Mouse (Mus musculus) heart, embryonic 10.5 days (tissue): ENCODE results near the gene Calu. TPM values are rescaled to one million over a fixed set of nuclear protein-coding genes. Genes with fewer than 3 reads are reported as not detected.
"Not testable (repeated sequence)": the region's sequence is repeated elsewhere in the genome, so short reads cannot be mapped to it uniquely, and the experiment has no call there.

Experiments used
- DNase-seq: peaks from one replicate; pipeline ENCODE4 v3.0.0-alpha.2; 2017; ENCODE audit warnings: low spot score
- H3K27ac ChIP-seq: fragments of 300-500 bp; sonication (generic); 2 replicates; pipeline ENCODE4 v1.5.1; 2016; ENCODE audit warnings: mild to moderate bottlenecking
- H3K27me3 ChIP-seq: fragments of 300-500 bp; sonication (generic); 2 replicates; pipeline ENCODE4 v1.6.1; 2016; ENCODE audit warnings: mild to moderate bottlenecking; ENCODE audit not compliant: poor library complexity, insufficient read depth, severe bottlenecking
- H3K36me3 ChIP-seq: fragments of 300-500 bp; sonication (generic); 2 replicates; pipeline ENCODE4 v1.6.1; 2016; ENCODE audit warnings: mild to moderate bottlenecking, moderate library complexity
- H3K4me1 ChIP-seq: fragments of 300-500 bp; sonication (generic); 2 replicates; pipeline ENCODE4 v1.6.1; 2016; ENCODE audit warnings: mild to moderate bottlenecking
- H3K4me3 ChIP-seq: fragments of 300-500 bp; sonication (generic); 2 replicates; pipeline ENCODE4 v1.5.1; 2016; ENCODE audit warnings: mild to moderate bottlenecking, moderate library complexity
- H3K9me3 ChIP-seq: fragments of 300-500 bp; sonication (generic); 2 replicates; pipeline ENCODE4 v1.6.1; 2016; ENCODE audit warnings: mild to moderate bottlenecking, moderate library complexity
- WGBS: fragments of 180-500 bp; shearing (Covaris S2); methylation state at CpG from one replicate; pipeline ENCODE4 v1.1.7; 2016; 5-methylcytosine and 5-hydroxymethylcytosine counted together
- polyA plus RNA-seq: library from polyadenylated mRNA; unstranded; fragments of >200 nt; fragmentation: Nextera tagmentation; extraction: Ambion mirVana; gene quantifications from 2 replicates; pipeline ENCODE4 v1.2.1, GENCODE M21; 2016

Calu gene
- polyA plus RNA-seq, 1 experiment from 2014 or later = 372 TPM

- H3K4me1 ChIP-seq = peaks cover 9% of the 10 kb centered on the region; the same call in 1 of the 2 replicates
- H3K27ac ChIP-seq = no peak overlapping the region
- H3K4me3 ChIP-seq = no peak overlapping the region
- peaks cover 51% of the 10 kb centered on the region for H3K36me3 ChIP-seq
- H3K9me3 ChIP-seq = no peaks in the 10 kb centered on the region
- DNase-seq = peak; percentile 52
- no peaks in the 10 kb centered on the region for H3K27me3 ChIP-seq
- 94% methylated on average over 6 of the region's 6 CpGs for WGBS
Measured at GRCm38 (mm10) chr6:29379954-29380353, 32.1 kb downstream of the Calu start.

- 61% methylated on average over 2 of the region's 2 CpGs for WGBS
- Histone ChIP-seq H3K27me3 (no peaks in the 10 kb centered on the region), H3K27ac (no peak overlapping the region), H3K4me1 (peaks cover 23% of the 10 kb centered on the region), H3K4me3 (no peak overlapping the region), H3K36me3 (peaks cover 27% of the 10 kb centered on the region), H3K9me3 (no peaks in the 10 kb centered on the region)
- DNase-seq = no peak
Measured at GRCm38 (mm10) chr6:29382442-29382841, 34.6 kb downstream of the Calu start.

GRCm38 (mm10) chr6:29388052-29388518 is 40.2 kb downstream of the Calu start, which contains the start of gene Opn1sw:
Gene Opn1sw, minus strand, starts transcription at chr6:29388468.
- Histone ChIP-seq H3K27me3 (no peaks in the 10 kb centered on the region), H3K4me3 (peak within 1 kb of the TSS; percentile 59), H3K9me3 (no peaks in the 10 kb centered on the region), H3K4me1 (peaks cover 35% of the 10 kb centered on the region), H3K36me3 (no peaks in the 10 kb centered on the region), H3K27ac (peak within 1 kb of the TSS; percentile 7)
- peak; percentile 91 for DNase-seq
- WGBS = 4% methylated on average over 12 of the region's 12 CpGs

- DNase-seq = peak; percentile 85
- Histone ChIP-seq H3K4me3 (peak overlapping the region; percentile 59), H3K9me3 (no peaks in the 10 kb centered on the region), H3K27ac (peak overlapping the region; percentile 7; the same call in 1 of the 2 replicates), H3K27me3 (peaks cover 2% of the 10 kb centered on the region; the same call in 1 of the 2 replicates), H3K36me3 (no peaks in the 10 kb centered on the region), H3K4me1 (peaks cover 35% of the 10 kb centered on the region)
- 9% methylated on average over 11 of the region's 11 CpGs for WGBS
Measured at GRCm38 (mm10) chr6:29388606-29389080, 40.8 kb downstream of the Calu start.

- Histone ChIP-seq H3K4me3 (no peak overlapping the region), H3K4me1 (peaks cover 32% of the 10 kb centered on the region), H3K27me3 (peaks cover 9% of the 10 kb centered on the region), H3K36me3 (no peaks in the 10 kb centered on the region), H3K9me3 (no peaks in the 10 kb centered on the region), H3K27ac (no peak overlapping the region)
- DNase-seq = no peak
- 47% methylated on average over 9 of the region's 9 CpGs for WGBS
Measured at GRCm38 (mm10) chr6:29389425-29389824, 41.6 kb downstream of the Calu start.

- not testable (repeated sequence) for DNase-seq, H3K27ac ChIP-seq, H3K9me3 ChIP-seq, H3K4me3 ChIP-seq, H3K36me3 ChIP-seq
- Histone ChIP-seq H3K27me3 (peaks cover 18% of the 10 kb centered on the region), H3K4me1 (peaks cover 38% of the 10 kb centered on the region)
- 90% methylated on average over 1 of the region's 1 CpGs for WGBS
Measured at GRCm38 (mm10) chr6:29390500-29390899, 42.6 kb downstream of the Calu start.

- not testable (repeated sequence) for DNase-seq, H3K36me3 ChIP-seq, H3K9me3 ChIP-seq, H3K4me3 ChIP-seq, H3K27ac ChIP-seq
- Histone ChIP-seq H3K4me1 (peaks cover 41% of the 10 kb centered on the region), H3K27me3 (peaks cover 23% of the 10 kb centered on the region)
- 74% methylated on average over 8 of the region's 8 CpGs for WGBS
Measured at GRCm38 (mm10) chr6:29391241-29391640, 43.4 kb downstream of the Calu start.

- no peaks in the 10 kb centered on the region for H3K36me3 ChIP-seq
- no peaks in the 10 kb centered on the region for H3K9me3 ChIP-seq
- no peak overlapping the region for H3K4me3 ChIP-seq
- no peak overlapping the region for H3K27ac ChIP-seq
- H3K4me1 ChIP-seq = peaks cover 41% of the 10 kb centered on the region
- peaks cover 23% of the 10 kb centered on the region for H3K27me3 ChIP-seq
- WGBS = 59% methylated on average over 4 of the region's 4 CpGs
- no peak for DNase-seq
Measured at GRCm38 (mm10) chr6:29391802-29392201, 43.9 kb downstream of the Calu start.

- H3K27me3 ChIP-seq = peaks cover 23% of the 10 kb centered on the region
Measured at GRCm38 (mm10) chr6:29394286-29394685, 46.4 kb downstream of the Calu start.

GRCm38 (mm10) chr6:29395910-29396713 is 48.2 kb downstream of the Calu start, which contains the start of gene Ccdc136:
Gene Ccdc136, plus strand, starts transcription at chr6:29396309.
- Histone ChIP-seq H3K4me1 (peaks cover 37% of the 10 kb centered on the region), H3K36me3 (peaks cover 17% of the 10 kb centered on the region), H3K27ac (peak within 1 kb of the TSS; percentile 88), H3K9me3 (no peaks in the 10 kb centered on the region), H3K27me3 (peaks cover 26% of the 10 kb centered on the region), H3K4me3 (peak within 1 kb of the TSS; percentile 84)
- WGBS = under 1% methylated on average over 49 of the region's 49 CpGs
- DNase-seq = peak; percentile 92

More at GRCm38 (mm10) chr6:29394286-29394685, 46.4 kb downstream of the Calu start:
- Histone ChIP-seq H3K9me3 (no peaks in the 10 kb centered on the region), H3K4me3 (no peak overlapping the region), H3K36me3 (peaks cover 6% of the 10 kb centered on the region), H3K4me1 (peaks cover 37% of the 10 kb centered on the region), H3K27ac (peak overlapping the region; percentile 4; the same call in 1 of the 2 replicates)
- 53% methylated on average over 1 of the region's 1 CpGs for WGBS
- no peak for DNase-seq

GRCm38 (mm10) chr6:29396714-29397540 is 49.1 kb downstream of the Calu start:
- peak overlapping the region; percentile 84 for H3K4me3 ChIP-seq
- 2% methylated on average over 24 of the region's 24 CpGs for WGBS
- peaks cover 31% of the 10 kb centered on the region for H3K27me3 ChIP-seq
- peak overlapping the region; percentile 88 for H3K27ac ChIP-seq
- H3K36me3 ChIP-seq = peaks cover 17% of the 10 kb centered on the region
- no peak for DNase-seq
- no peaks in the 10 kb centered on the region for H3K9me3 ChIP-seq
- H3K4me1 ChIP-seq = peaks cover 37% of the 10 kb centered on the region

- 4% methylated on average over 6 of the region's 6 CpGs for WGBS
- Histone ChIP-seq H3K4me1 (peaks cover 40% of the 10 kb centered on the region), H3K27me3 (peaks cover 38% of the 10 kb centered on the region), H3K9me3 (no peaks in the 10 kb centered on the region), H3K4me3 (peak overlapping the region; percentile 84), H3K36me3 (peaks cover 17% of the 10 kb centered on the region), H3K27ac (peak overlapping the region; percentile 88)
- no peak for DNase-seq
Measured at GRCm38 (mm10) chr6:29397575-29397974, 49.7 kb downstream of the Calu start.
